Mouse (Mus musculus) spleen, postnatal 36 days (tissue): ENCODE results near the gene Eif2b3.

Experiments used
- DNase-seq, 2 experiments: peaks; one replicate each; pipeline ENCODE4 v3.0.0; 2022; ENCODE audit warnings: low spot score in 2 of 2, mixed read lengths in 1 of 2

The Eif2b3 gene

GRCm38 (mm10) chr4:117095551-117096452 lies 76.6 kb downstream of the Eif2b3 start, which contains the start of gene Ptch2:
TSS of gene Ptch2 (plus strand) at chr4:117096075.
- DNase-seq: no peak

GRCm38 (mm10) chr4:117096666-117097065 lies 77.5 kb downstream of the Eif2b3 start:
- no peak for DNase-seq

- no peak for DNase-seq
Measured at GRCm38 (mm10) chr4:117097969-117098763, 79.0 kb downstream of the Eif2b3 start.

- DNase-seq: no peak
Measured at GRCm38 (mm10) chr4:117098764-117099036, 79.5 kb downstream of the Eif2b3 start.

- DNase-seq: no peak
Measured at GRCm38 (mm10) chr4:117100036-117100435, 80.8 kb downstream of the Eif2b3 start.

- no peak for DNase-seq
Measured at GRCm38 (mm10) chr4:117101218-117101617, 82.0 kb downstream of the Eif2b3 start.

- no peak for DNase-seq
Measured at GRCm38 (mm10) chr4:117104672-117105071, 85.5 kb downstream of the Eif2b3 start.

GRCm38 (mm10) chr4:117105127-117105526 lies 85.9 kb downstream of the Eif2b3 start:
- DNase-seq: no peak

GRCm38 (mm10) chr4:117107813-117108523 lies 88.8 kb downstream of the Eif2b3 start:
- no peak for DNase-seq

GRCm38 (mm10) chr4:117108524-117108849 lies 89.3 kb downstream of the Eif2b3 start:
- no peak for DNase-seq

- no peak for DNase-seq
Measured at GRCm38 (mm10) chr4:117109330-117109729, 90.1 kb downstream of the Eif2b3 start.

- DNase-seq: no peak
Measured at GRCm38 (mm10) chr4:117110249-117110648, 91.0 kb downstream of the Eif2b3 start.

GRCm38 (mm10) chr4:117110985-117111384 lies 91.8 kb downstream of the Eif2b3 start:
- DNase-seq: no peak

GRCm38 (mm10) chr4:117113237-117113636 lies 94.0 kb downstream of the Eif2b3 start:
- no peak for DNase-seq

GRCm38 (mm10) chr4:117115592-117115991 lies 96.4 kb downstream of the Eif2b3 start:
- no peak for DNase-seq

- DNase-seq: no peak
Measured at GRCm38 (mm10) chr4:117117931-117118330, 98.7 kb downstream of the Eif2b3 start.

GRCm38 (mm10) chr4:117119636-117120035 lies 100.4 kb downstream of the Eif2b3 start:
- DNase-seq: no peak

GRCm38 (mm10) chr4:117120052-117120444 lies 100.8 kb downstream of the Eif2b3 start:
- DNase-seq: no peak

- DNase-seq: peak; percentile 91 to 92
Measured at GRCm38 (mm10) chr4:117120445-117121414, 101.5 kb downstream of the Eif2b3 start.

GRCm38 (mm10) chr4:117122209-117122608 lies 103.0 kb downstream of the Eif2b3 start:
- DNase-seq: no peak

- DNase-seq: no peak
Measured at GRCm38 (mm10) chr4:117123546-117124217, 104.5 kb downstream of the Eif2b3 start.
